Mouse (Mus musculus): Measurements from ENCODE around the gene Tas2r135. TPM values are rescaled to one million over a fixed set of nuclear protein-coding genes. Genes with fewer than 3 reads are reported as not detected.
A peak's percentile ranks its signal among the peaks of the same experiment; 100 is the strongest.

The Tas2r135 gene
- polyA plus RNA-seq, 1 experiment = not detected

GRCm38 (mm10) chr6:42362974-42363373 is 42.3 kb upstream of the Tas2r135 start:
- Histone ChIP-seq H3K36me3 (ENCODE audit: control insufficient read depth, insufficient read depth) (peaks cover 29% of the 10 kb centered on the region), H3K79me2 (ENCODE audit: control insufficient read depth, insufficient read depth) (no peaks in the 10 kb centered on the region), H3K4me2 (ENCODE audit: low read depth) (no peak overlapping the region), H3K27me3 (ENCODE audit: control insufficient read depth, insufficient read depth, insufficient read length) (no peaks in the 10 kb centered on the region), H3K4me3 (no peak overlapping the region), H3ac (ENCODE audit: control insufficient read depth, insufficient read length) (no peak overlapping the region)
- TF ChIP-seq CEBPB (IDR thresholded peaks at IDR 0.05; ENCODE audit: insufficient read depth, poor library complexity, severe bottlenecking) = no peak
- TF ChIP-seq POLR2A (IDR thresholded peaks at IDR 0.05; ENCODE audit: insufficient read length, low read depth) = peak; percentile 32
- TF ChIP-seq POLR2AphosphoS2 (IDR thresholded peaks at IDR 0.05; ENCODE audit: insufficient read length, low read depth) = peak; percentile 74

- Histone ChIP-seq H3K4me2 (ENCODE audit: low read depth) (no peak overlapping the region), H3K4me3 (no peak overlapping the region), H3ac (ENCODE audit: control insufficient read depth, insufficient read length) (no peak overlapping the region), H3K79me2 (ENCODE audit: control insufficient read depth, insufficient read depth) (no peaks in the 10 kb centered on the region), H3K36me3 (ENCODE audit: control insufficient read depth, insufficient read depth) (peaks cover 18% of the 10 kb centered on the region), H3K27me3 (ENCODE audit: control insufficient read depth, insufficient read depth, insufficient read length) (no peaks in the 10 kb centered on the region)
- TF ChIP-seq MYOG (IDR thresholded peaks at IDR 0.05; ENCODE audit: control insufficient read depth in 1 of 3, insufficient read depth in 1 of 3, insufficient read length in 2 of 3, low read depth in 2 of 3) = no peak
- peak; percentile 82 for TF ChIP-seq POLR2AphosphoS2 (IDR thresholded peaks at IDR 0.05; ENCODE audit: insufficient read length, low read depth)
- no peak for TF ChIP-seq MYOD1 (IDR thresholded peaks at IDR 0.05; ENCODE audit: control insufficient read depth in 1 of 3, insufficient read length in 2 of 3, low read depth in 2 of 3)
- TF ChIP-seq USF1 (IDR thresholded peaks at IDR 0.05; ENCODE audit: low read depth) = no peak
Measured at GRCm38 (mm10) chr6:42364066-42364465, 41.2 kb upstream of the Tas2r135 start.

- TF ChIP-seq MYOD1 (IDR thresholded peaks at IDR 0.05; ENCODE audit: control insufficient read depth in 1 of 3, insufficient read length in 2 of 3, low read depth in 2 of 3) (no peak), REST (IDR thresholded peaks at IDR 0.05; ENCODE audit: insufficient read depth, insufficient read length) (no peak), CEBPB (IDR thresholded peaks at IDR 0.05; ENCODE audit: insufficient read depth, poor library complexity, severe bottlenecking) (no peak), USF1 (IDR thresholded peaks at IDR 0.05; ENCODE audit: low read depth) (no peak), SRF (IDR thresholded peaks at IDR 0.05; ENCODE audit: control insufficient read depth, insufficient read length, low read depth) (no peak), POLR2A (IDR thresholded peaks at IDR 0.05; ENCODE audit: insufficient read length, low read depth) (peak; percentile 28), TCF3 (IDR thresholded peaks at IDR 0.05; ENCODE audit: insufficient read length, low read depth) (no peak), E2F4 (IDR thresholded peaks at IDR 0.05; ENCODE audit: insufficient read depth) (no peak), MAX (IDR thresholded peaks at IDR 0.05; ENCODE audit: low read depth) (no peak), POLR2AphosphoS2 (IDR thresholded peaks at IDR 0.05; ENCODE audit: insufficient read length, low read depth) (peak; percentile 67), MYOG (IDR thresholded peaks at IDR 0.05; ENCODE audit: control insufficient read depth in 1 of 3, insufficient read depth in 1 of 3, insufficient read length in 2 of 3, low read depth in 2 of 3) (no peak), TCF12 (IDR thresholded peaks at IDR 0.05; ENCODE audit: insufficient read depth, poor library complexity, severe bottlenecking) (no peak)
- no peak overlapping the region for H3ac ChIP-seq (ENCODE audit: control insufficient read depth, insufficient read length)
- H3K4me3 ChIP-seq = no peak overlapping the region
- peaks cover 13% of the 10 kb centered on the region for H3K36me3 ChIP-seq (ENCODE audit: control insufficient read depth, insufficient read depth)
- no peaks in the 10 kb centered on the region for H3K79me2 ChIP-seq (ENCODE audit: control insufficient read depth, insufficient read depth)
- no peak overlapping the region for H3K4me2 ChIP-seq (ENCODE audit: low read depth)
- H3K27me3 ChIP-seq (ENCODE audit: control insufficient read depth, insufficient read depth, insufficient read length) = no peaks in the 10 kb centered on the region
Measured at GRCm38 (mm10) chr6:42364607-42365006, 40.6 kb upstream of the Tas2r135 start.

- TF ChIP-seq POLR2A (IDR thresholded peaks at IDR 0.05; ENCODE audit: insufficient read length, low read depth) = no peak
- TF ChIP-seq CEBPB (IDR thresholded peaks at IDR 0.05; ENCODE audit: insufficient read depth, poor library complexity, severe bottlenecking) = no peak
- peak; percentile 11 for TF ChIP-seq POLR2AphosphoS2 (IDR thresholded peaks at IDR 0.05; ENCODE audit: insufficient read length, low read depth)
- no peak overlapping the region for H3ac ChIP-seq (ENCODE audit: control insufficient read depth, insufficient read length)
- no peaks in the 10 kb centered on the region for H3K27me3 ChIP-seq (ENCODE audit: control insufficient read depth, insufficient read depth, insufficient read length)
- H3K4me2 ChIP-seq (ENCODE audit: low read depth) = no peak overlapping the region
- H3K4me3 ChIP-seq = no peak overlapping the region
- peaks cover 6% of the 10 kb centered on the region for H3K36me3 ChIP-seq (ENCODE audit: control insufficient read depth, insufficient read depth)
- H3K79me2 ChIP-seq (ENCODE audit: control insufficient read depth, insufficient read depth) = no peaks in the 10 kb centered on the region
Measured at GRCm38 (mm10) chr6:42365215-42365614, 40.0 kb upstream of the Tas2r135 start.

- Histone ChIP-seq H3K27me3 (ENCODE audit: control insufficient read depth, insufficient read depth, insufficient read length) (no peaks in the 10 kb centered on the region), H3K4me2 (ENCODE audit: low read depth) (no peak overlapping the region), H3K79me2 (ENCODE audit: control insufficient read depth, insufficient read depth) (no peaks in the 10 kb centered on the region)
Measured at GRCm38 (mm10) chr6:42369870-42370269, 35.4 kb upstream of the Tas2r135 start.

More at GRCm38 (mm10) chr6:42369870-42370269, 35.4 kb upstream of the Tas2r135 start:
- no peak overlapping the region for H3K4me3 ChIP-seq
- no peak overlapping the region for H3ac ChIP-seq (ENCODE audit: control insufficient read depth, insufficient read length)
- no peaks in the 10 kb centered on the region for H3K36me3 ChIP-seq (ENCODE audit: control insufficient read depth, insufficient read depth)
- TF ChIP-seq TCF12 (IDR thresholded peaks at IDR 0.05; ENCODE audit: insufficient read depth, poor library complexity, severe bottlenecking) (no peak), SRF (IDR thresholded peaks at IDR 0.05; ENCODE audit: control insufficient read depth, insufficient read length, low read depth) (no peak), USF1 (IDR thresholded peaks at IDR 0.05; ENCODE audit: low read depth) (no peak), MYOD1 (IDR thresholded peaks at IDR 0.05; ENCODE audit: control insufficient read depth in 1 of 3, insufficient read length in 2 of 3, low read depth in 2 of 3) (no peak), POLR2AphosphoS2 (IDR thresholded peaks at IDR 0.05; ENCODE audit: insufficient read length, low read depth) (no peak), TCF3 (IDR thresholded peaks at IDR 0.05; ENCODE audit: insufficient read length, low read depth) (no peak), CEBPB (IDR thresholded peaks at IDR 0.05; ENCODE audit: insufficient read depth, poor library complexity, severe bottlenecking) (no peak), E2F4 (IDR thresholded peaks at IDR 0.05; ENCODE audit: insufficient read depth) (no peak), REST (IDR thresholded peaks at IDR 0.05; ENCODE audit: insufficient read depth, insufficient read length) (no peak), POLR2A (IDR thresholded peaks at IDR 0.05; ENCODE audit: insufficient read length, low read depth) (no peak), MAX (IDR thresholded peaks at IDR 0.05; ENCODE audit: low read depth) (no peak), MYOG (IDR thresholded peaks at IDR 0.05; ENCODE audit: control insufficient read depth in 1 of 3, insufficient read depth in 1 of 3, insufficient read length in 2 of 3, low read depth in 2 of 3) (no peak)
